Mouse (Mus musculus): ENCODE measurements around the gene Txnrd2. TPM values are rescaled to one million over a fixed set of nuclear protein-coding genes. Genes with fewer than 3 reads are reported as not detected.

Gene Txnrd2
- polyA plus RNA-seq, 1 experiment from 2014 or later, result 25.4 TPM

DNA sequence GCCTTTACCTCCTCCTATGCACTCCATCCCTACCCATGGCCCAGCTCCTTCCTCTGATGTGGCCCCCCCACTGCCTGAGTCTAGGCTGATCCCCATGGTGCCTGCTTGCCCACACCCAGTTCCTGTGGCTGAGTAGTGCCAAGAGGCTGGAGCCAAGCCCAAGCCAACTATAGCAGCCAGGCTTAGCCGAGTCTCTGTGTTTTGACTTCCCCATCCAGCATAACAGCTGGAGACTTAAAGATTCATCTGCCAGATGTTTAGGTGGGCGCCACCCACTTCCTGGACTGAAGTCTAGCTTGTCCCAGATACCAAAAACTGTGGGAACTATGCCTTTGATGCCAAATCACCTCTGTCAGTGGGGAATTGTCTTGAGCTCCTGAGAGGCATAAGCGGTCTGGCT is 38.1 kb downstream of the Txnrd2 start:
- peaks cover 12% of the 10 kb centered on the region for H3K4me1 ChIP-seq (replicated peaks)
- WGBS, result 59% methylated on average over 3 of the region's 3 CpGs
- no peaks in the 10 kb centered on the region for H3K9me3 ChIP-seq

DNA sequence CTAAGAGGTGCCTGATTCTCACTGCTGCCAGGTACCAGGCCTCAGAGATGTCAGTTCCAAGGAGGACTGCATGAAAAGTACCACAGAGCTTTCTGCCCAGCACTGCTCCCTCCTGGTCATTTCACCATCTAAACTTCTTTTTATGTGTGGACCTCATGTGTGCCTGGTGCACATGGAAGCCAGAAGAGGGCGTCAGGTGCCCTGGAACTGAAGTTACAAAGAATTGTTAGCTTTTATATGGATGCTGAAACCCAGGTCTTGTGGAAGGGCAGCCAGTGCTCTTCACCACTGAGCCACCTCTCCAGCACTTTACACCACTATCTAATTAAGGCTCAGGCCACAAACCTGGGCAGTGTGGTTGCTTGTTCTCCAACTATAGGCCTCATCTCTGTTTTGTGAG is 44.6 kb downstream of the Txnrd2 start:
- Histone ChIP-seq H3K9me3 (no peaks in the 10 kb centered on the region), H3K9ac (no peak overlapping the region), H3K27ac (no peak overlapping the region), H3K36me3 (no peaks in the 10 kb centered on the region), H3K4me3 (replicated peaks) (no peak overlapping the region), H3K4me2 (replicated peaks) (no peak overlapping the region), H3K4me1 (replicated peaks) (no peaks in the 10 kb centered on the region), H3K27me3 (replicated peaks) (no peaks in the 10 kb centered on the region)
- no peak for ATAC-seq
- 33% methylated on average over 1 of the region's 1 CpGs for WGBS

More for the DNA sequence above, 38.1 kb downstream of the Txnrd2 start:
- H3K27ac ChIP-seq, result no peak overlapping the region
- no peaks in the 10 kb centered on the region for H3K36me3 ChIP-seq
- ATAC-seq, result no peak
- no peak overlapping the region for H3K4me3 ChIP-seq (replicated peaks)
- no peaks in the 10 kb centered on the region for H3K27me3 ChIP-seq (replicated peaks)
- no peak overlapping the region for H3K4me2 ChIP-seq (replicated peaks)
- H3K9ac ChIP-seq, result no peak overlapping the region

DNA sequence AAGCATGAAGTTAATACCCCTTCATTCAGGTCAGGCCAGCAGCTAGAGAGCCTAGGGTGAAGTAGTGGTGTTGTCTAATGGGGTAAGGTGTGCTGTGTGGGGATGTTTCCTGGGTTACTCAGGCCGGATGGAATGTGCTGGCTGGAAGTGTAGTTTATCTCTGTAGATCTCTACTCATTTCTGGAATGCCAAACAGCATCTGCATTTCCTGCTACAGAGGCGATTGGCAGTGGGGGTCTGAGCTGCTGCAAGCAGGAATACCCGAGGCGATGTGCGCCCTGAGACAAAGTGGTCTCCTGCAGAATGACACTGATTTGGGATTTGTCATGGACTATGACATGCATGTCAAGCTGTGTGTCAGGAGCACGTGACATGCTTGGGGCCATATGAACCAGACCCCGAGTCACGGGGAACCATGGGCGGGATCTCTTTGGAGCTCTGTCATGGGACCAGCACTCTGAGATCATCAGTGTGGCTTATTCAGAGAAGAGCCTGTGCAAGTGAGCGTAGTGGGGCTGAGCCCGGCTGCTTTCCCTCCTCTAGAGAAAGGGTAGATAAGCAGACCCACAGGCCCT is 45.3 kb downstream of the Txnrd2 start:
- H3K27me3 ChIP-seq (replicated peaks), result no peaks in the 10 kb centered on the region
- H3K4me3 ChIP-seq (replicated peaks), result no peak overlapping the region
- ATAC-seq, result no peak
- H3K4me2 ChIP-seq (replicated peaks), result no peak overlapping the region
- H3K9ac ChIP-seq, result no peak overlapping the region
- no peaks in the 10 kb centered on the region for H3K4me1 ChIP-seq (replicated peaks)
- WGBS, result 59% methylated on average over 11 of the region's 11 CpGs
- no peak overlapping the region for H3K27ac ChIP-seq
- no peaks in the 10 kb centered on the region for H3K9me3 ChIP-seq
- no peaks in the 10 kb centered on the region for H3K36me3 ChIP-seq

DNA sequence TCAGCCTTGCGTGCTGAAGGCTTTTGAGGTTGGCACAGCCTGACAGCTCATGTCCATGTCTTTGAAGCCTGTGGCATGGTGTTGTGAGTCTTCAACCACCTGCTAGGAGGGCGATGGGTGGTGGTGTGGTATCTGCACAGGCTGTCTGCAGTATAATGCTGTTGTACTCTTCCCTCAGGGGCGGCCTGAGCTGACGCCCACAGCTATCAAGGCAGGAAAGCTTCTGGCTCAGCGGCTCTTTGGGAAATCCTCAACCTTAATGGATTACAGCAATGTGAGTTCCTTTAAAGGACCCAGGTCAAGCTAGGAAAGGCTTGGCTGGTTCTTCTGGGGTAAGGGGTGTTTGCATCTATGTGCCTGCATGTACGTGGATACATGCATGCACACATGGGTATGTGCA is 45.8 kb downstream of the Txnrd2 start:
- no peak for ATAC-seq

DNA sequence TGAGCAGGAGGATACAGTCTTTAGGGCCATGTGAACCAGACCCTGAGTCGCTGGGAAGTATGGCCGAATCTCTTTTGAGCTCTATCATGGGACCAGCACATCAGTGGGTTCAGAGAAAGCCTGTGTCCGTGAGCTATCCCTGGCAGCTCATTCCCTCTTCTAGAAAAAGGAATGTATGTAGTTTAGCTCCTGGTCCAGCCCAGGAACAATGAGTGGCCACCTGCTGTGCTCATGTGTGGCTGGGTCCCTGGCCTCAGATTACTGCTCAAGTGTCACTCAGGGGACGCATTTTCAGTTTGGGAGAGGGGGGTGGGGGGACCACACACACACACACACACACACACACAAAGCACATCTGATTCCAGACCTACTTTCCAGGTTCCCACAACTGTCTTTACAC is 46.2 kb downstream of the Txnrd2 start:
- 87% methylated on average over 4 of the region's 4 CpGs for WGBS
- Histone ChIP-seq H3K4me1 (replicated peaks) (no peaks in the 10 kb centered on the region), H3K4me2 (replicated peaks) (no peak overlapping the region), H3K9ac (no peak overlapping the region), H3K36me3 (no peaks in the 10 kb centered on the region), H3K4me3 (replicated peaks) (no peak overlapping the region), H3K9me3 (no peaks in the 10 kb centered on the region), H3K27ac (no peak overlapping the region), H3K27me3 (replicated peaks) (no peaks in the 10 kb centered on the region)
- no peak for ATAC-seq

More for the DNA sequence above, 45.8 kb downstream of the Txnrd2 start:
- Histone ChIP-seq H3K27me3 (replicated peaks) (no peaks in the 10 kb centered on the region), H3K9ac (no peak overlapping the region), H3K36me3 (no peaks in the 10 kb centered on the region), H3K9me3 (no peaks in the 10 kb centered on the region), H3K4me2 (replicated peaks) (no peak overlapping the region), H3K4me1 (replicated peaks) (no peaks in the 10 kb centered on the region), H3K27ac (no peak overlapping the region), H3K4me3 (replicated peaks) (no peak overlapping the region)
- 91% methylated on average over 6 of the region's 6 CpGs for WGBS

DNA sequence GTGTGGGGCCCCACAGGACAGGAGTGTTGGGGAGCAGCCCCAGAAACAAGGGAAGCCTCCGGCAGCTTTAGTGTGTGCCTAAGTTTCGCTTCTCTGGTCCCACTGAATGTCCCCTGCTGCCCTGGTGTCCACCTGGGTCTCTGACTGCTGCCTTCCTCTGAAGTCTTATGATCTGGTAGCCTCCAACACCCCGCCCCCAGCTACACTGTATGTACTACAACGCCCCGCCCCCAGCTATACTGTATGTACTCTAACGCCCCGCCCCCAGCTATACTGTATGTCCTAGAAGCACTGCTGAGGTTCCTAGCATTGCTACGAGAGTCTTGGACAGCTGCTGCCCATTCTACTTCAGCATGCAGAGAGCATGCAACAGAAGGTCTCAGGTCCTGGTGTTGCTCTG is 46.8 kb downstream of the Txnrd2 start:
- no peaks in the 10 kb centered on the region for H3K4me1 ChIP-seq (replicated peaks)
- 88% methylated on average over 8 of the region's 8 CpGs for WGBS
- H3K27me3 ChIP-seq (replicated peaks), result no peaks in the 10 kb centered on the region
- H3K4me2 ChIP-seq (replicated peaks), result no peak overlapping the region
- H3K36me3 ChIP-seq, result no peaks in the 10 kb centered on the region
- ATAC-seq, result peak; percentile 77
- no peak overlapping the region for H3K4me3 ChIP-seq (replicated peaks)
- H3K27ac ChIP-seq, result no peak overlapping the region
- no peak overlapping the region for H3K9ac ChIP-seq
- H3K9me3 ChIP-seq, result no peaks in the 10 kb centered on the region

DNA sequence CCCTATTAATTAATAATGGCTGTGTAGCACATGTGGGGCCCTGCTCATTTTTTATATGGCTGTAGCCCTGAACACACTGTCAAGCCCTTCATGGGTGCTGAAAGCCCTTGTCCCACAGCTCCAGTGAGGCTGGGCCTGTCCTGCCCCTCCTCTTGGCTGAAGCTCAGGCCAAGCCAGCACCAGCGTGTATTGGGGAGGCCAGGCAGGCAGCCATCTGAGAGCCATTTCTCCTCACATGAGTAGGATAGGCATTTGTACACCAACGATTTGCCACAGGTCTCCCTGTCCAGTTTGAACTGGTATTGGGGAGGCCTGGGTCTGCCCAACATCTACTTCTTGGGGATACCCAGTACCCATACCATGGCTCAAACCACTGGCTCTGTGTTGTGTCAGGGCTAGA is 47.8 kb downstream of the Txnrd2 start:
- no peak for ATAC-seq
- Histone ChIP-seq H3K36me3 (no peaks in the 10 kb centered on the region), H3K4me3 (replicated peaks) (no peak overlapping the region), H3K4me2 (replicated peaks) (no peak overlapping the region), H3K4me1 (replicated peaks) (no peaks in the 10 kb centered on the region), H3K9ac (no peak overlapping the region), H3K27me3 (replicated peaks) (no peaks in the 10 kb centered on the region), H3K9me3 (no peaks in the 10 kb centered on the region), H3K27ac (no peak overlapping the region)
- 78% methylated on average over 2 of the region's 2 CpGs for WGBS

DNA sequence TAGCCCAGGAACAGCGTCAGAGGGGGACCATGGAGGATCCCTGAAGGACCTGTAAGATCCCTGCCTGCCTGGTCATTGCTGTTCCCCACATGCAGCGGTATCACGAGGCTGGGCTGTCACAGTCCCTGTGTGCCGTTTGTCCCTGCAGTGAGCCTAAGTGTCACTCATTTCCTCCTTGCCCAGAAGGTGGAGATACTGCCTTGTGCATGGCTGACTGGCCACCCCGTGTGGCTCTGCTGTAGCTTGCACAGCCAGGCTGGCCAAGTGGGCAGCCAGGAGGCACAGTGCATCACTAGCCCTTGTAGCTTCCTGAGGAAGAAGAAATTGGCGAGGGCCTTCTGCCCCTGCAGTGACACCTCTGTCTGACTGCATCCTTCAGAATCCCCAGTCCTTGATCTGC is 51.8 kb downstream of the Txnrd2 start:
- Histone ChIP-seq H3K9ac (no peak overlapping the region), H3K36me3 (no peaks in the 10 kb centered on the region), H3K27ac (no peak overlapping the region), H3K4me2 (replicated peaks) (no peak overlapping the region), H3K4me1 (replicated peaks) (no peaks in the 10 kb centered on the region), H3K27me3 (replicated peaks) (no peaks in the 10 kb centered on the region), H3K9me3 (no peaks in the 10 kb centered on the region), H3K4me3 (replicated peaks) (no peak overlapping the region)
- 71% methylated on average over 6 of the region's 6 CpGs for WGBS
- ATAC-seq, result no peak

DNA sequence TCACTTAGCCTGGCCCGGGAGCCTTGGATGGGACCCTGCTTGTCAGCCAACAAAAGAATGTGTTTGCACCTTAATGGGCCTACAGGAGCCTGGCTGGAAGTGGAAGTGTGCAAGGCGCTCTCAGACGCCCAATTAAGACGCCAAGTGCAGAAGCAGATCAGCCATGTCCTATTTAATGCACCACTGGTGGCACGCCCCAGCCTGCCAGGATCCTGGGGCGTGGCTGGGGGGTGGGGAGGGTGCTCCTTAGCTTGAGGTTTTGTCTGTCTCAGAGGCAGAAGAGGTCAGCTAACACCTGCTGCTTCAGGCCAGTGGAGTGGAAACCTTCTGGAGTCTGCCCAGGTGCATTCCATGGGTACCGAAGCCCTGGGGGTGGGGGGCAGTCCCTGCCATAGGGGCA is 53.5 kb downstream of the Txnrd2 start:
- ATAC-seq, result no peak
- WGBS, result 51% methylated on average over 7 of the region's 7 CpGs
- H3K4me2 ChIP-seq (replicated peaks), result no peak overlapping the region
- no peak overlapping the region for H3K9ac ChIP-seq
- no peaks in the 10 kb centered on the region for H3K36me3 ChIP-seq
- H3K9me3 ChIP-seq, result no peaks in the 10 kb centered on the region
- no peak overlapping the region for H3K27ac ChIP-seq
- no peaks in the 10 kb centered on the region for H3K4me1 ChIP-seq (replicated peaks)
- H3K27me3 ChIP-seq (replicated peaks), result no peaks in the 10 kb centered on the region
- no peak overlapping the region for H3K4me3 ChIP-seq (replicated peaks)

DNA sequence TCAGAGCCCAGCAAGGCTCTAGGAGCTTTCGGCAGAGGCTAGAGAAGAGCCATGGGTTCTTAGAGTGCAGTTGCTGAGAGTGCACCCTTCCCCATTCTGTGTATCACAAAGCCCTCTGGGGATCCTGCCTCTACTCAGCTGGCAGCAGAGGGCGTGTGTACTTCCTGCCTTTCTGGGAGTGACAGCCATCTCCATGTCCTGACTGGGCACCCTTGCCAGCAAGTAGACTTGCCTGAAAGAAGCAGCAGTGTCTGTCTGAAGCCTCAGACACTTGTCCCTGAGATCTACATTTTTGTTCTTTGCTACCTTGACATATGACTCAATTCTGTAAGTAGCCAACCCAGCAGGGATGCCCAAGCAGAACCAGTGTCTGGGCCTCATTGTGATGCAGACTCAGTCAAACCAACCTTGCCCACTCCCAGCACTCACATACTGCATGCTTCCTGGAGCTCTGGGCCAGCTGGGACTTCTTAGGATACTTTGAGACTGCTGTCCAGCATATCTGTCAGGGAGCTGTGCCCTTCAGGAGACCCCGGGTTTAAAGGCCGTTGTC is 54.8 kb downstream of the Txnrd2 start:
- H3K27me3 ChIP-seq (replicated peaks), result no peaks in the 10 kb centered on the region
- no peak overlapping the region for H3K9ac ChIP-seq
- no peaks in the 10 kb centered on the region for H3K36me3 ChIP-seq
- no peaks in the 10 kb centered on the region for H3K4me1 ChIP-seq (replicated peaks)
- H3K27ac ChIP-seq, result no peak overlapping the region
- ATAC-seq, result no peak
- H3K4me3 ChIP-seq (replicated peaks), result no peak overlapping the region
- H3K9me3 ChIP-seq, result no peaks in the 10 kb centered on the region
- 72% methylated on average over 4 of the region's 4 CpGs for WGBS
- H3K4me2 ChIP-seq (replicated peaks), result no peak overlapping the region

DNA sequence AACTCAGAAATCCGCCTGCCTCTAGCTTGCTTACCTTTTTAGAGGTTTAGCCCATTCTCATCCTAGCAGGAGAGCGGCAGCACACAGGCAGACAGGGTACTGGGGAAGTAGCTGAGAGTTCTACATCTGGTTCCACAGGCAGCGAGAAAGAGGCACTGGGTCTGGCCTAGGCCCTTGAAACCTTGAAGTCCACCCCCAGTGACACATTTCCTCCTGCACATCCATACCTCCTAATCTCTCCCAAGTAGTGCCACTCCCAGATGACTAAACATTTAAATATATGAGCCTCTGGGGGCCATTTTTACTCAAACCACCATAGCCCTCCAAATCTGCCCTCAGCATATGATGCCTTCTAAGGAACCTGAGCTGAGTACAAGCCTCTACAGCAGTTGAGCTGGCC is 56.2 kb downstream of the Txnrd2 start:
- H3K4me2 ChIP-seq (replicated peaks), result no peak overlapping the region
- WGBS, result 90% methylated on average over 3 of the region's 3 CpGs
- no peak overlapping the region for H3K9ac ChIP-seq
- ATAC-seq, result no peak
- H3K36me3 ChIP-seq, result no peaks in the 10 kb centered on the region
- no peaks in the 10 kb centered on the region for H3K4me1 ChIP-seq (replicated peaks)
- H3K27me3 ChIP-seq (replicated peaks), result no peaks in the 10 kb centered on the region
- no peaks in the 10 kb centered on the region for H3K9me3 ChIP-seq
- H3K27ac ChIP-seq, result no peak overlapping the region
- no peak overlapping the region for H3K4me3 ChIP-seq (replicated peaks)

DNA sequence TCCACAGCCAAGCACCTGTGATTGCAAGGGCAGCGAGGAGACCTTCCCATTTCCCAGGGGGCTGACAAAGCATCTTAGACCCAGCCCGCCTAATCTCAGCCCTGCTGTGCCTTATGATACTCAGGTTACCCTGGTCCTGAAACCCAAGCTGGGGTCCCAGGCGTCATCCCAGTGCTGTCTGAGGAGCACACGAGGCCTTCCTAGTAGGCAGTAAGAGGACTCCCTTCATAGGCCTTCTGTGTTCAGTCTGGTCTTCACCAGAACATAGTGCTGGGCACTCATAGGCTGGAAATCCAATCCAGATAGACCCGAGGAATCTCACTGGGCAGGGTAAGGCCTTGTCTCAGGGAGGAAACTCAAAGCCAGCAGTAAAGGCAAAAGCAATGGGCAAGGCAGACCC is 57.7 kb downstream of the Txnrd2 start:
- Histone ChIP-seq H3K27me3 (replicated peaks) (no peaks in the 10 kb centered on the region), H3K4me1 (replicated peaks) (no peaks in the 10 kb centered on the region), H3K4me3 (replicated peaks) (no peak overlapping the region), H3K36me3 (no peaks in the 10 kb centered on the region), H3K9ac (no peak overlapping the region), H3K4me2 (replicated peaks) (no peak overlapping the region), H3K9me3 (no peaks in the 10 kb centered on the region), H3K27ac (no peak overlapping the region)
- WGBS, result 68% methylated on average over 5 of the region's 5 CpGs
- ATAC-seq, result no peak

DNA sequence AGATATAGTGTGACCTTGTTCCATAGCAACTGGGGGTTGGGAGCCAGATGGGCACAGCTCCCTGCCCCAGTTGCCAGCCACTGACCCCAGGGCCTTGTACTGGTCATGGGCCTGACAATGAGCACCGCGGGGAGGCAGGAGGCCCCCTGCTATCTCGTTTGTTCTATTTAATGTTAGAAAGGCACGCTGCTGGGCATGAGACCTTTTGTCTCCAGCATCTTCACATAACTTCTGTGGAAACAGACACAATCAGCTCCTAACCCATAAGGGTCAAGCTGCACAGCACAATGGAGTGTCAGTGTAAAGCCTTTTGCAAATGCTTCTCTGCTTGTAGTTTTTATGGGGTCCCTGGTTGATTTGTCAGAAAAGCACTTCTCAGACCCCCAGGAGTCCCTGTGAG is 58.2 kb downstream of the Txnrd2 start:
- Histone ChIP-seq H3K9me3 (no peaks in the 10 kb centered on the region), H3K27me3 (replicated peaks) (no peaks in the 10 kb centered on the region), H3K36me3 (no peaks in the 10 kb centered on the region), H3K4me2 (replicated peaks) (no peak overlapping the region), H3K27ac (no peak overlapping the region), H3K4me1 (replicated peaks) (no peaks in the 10 kb centered on the region), H3K4me3 (replicated peaks) (no peak overlapping the region), H3K9ac (no peak overlapping the region)
- WGBS, result 38% methylated on average over 4 of the region's 4 CpGs
- no peak for ATAC-seq

Measured in intestine, embryonic 15.5 days (tissue).